Mouse (Mus musculus) kidney, adult 2 months (tissue): ENCODE results near the gene Mrfap1.

Source experiments
- CTCF ChIP-seq: fragments of 200-500 bp; conservative IDR thresholded peaks from 2 replicates; pipeline ENCODE4 v1.5.1; 2011; ENCODE audit warnings: low read depth, mild to moderate bottlenecking, control low read depth, low read length, moderate library complexity, mixed read lengths; ENCODE audit not compliant: insufficient read depth, insufficient read length
- POLR2A ChIP-seq: fragments of 200-500 bp; IDR thresholded peaks from one replicate; pipeline ENCODE4 v1.6.1; 2011; ENCODE audit warnings: low read depth, low read length, control low read depth

GRCm38 (mm10) chr5:36747071-36747470, 49.5 kb downstream of the Mrfap1 start:
- TF ChIP-seq CTCF (no peak), POLR2A (no peak)
